Mouse (Mus musculus) liver, adult 2 months (tissue): ENCODE results near the gene Ankle1. TPM values are rescaled to one million over a fixed set of nuclear protein-coding genes. Genes with fewer than 3 reads are reported as not detected.

Experiments
- DNase-seq: peaks from one replicate; pipeline ENCODE4 v3.0.0-alpha.2; 2011; ENCODE audit warnings: low read depth, low spot score; ENCODE audit errors: extremely low read depth
- H3K27ac ChIP-seq: fragments of 200-500 bp; replicated peaks from 2 replicates; pipeline ENCODE4 v1.5.1; 2012; ENCODE audit warnings: low read depth, mild to moderate bottlenecking, control low read depth, inconsistent platforms, low read length; ENCODE audit not compliant: insufficient read depth
- H3K27me3 ChIP-seq: fragments of 200-500 bp; 2 replicates; pipeline ENCODE4 v1.6.1; 2012; ENCODE audit warnings: mild to moderate bottlenecking, moderate library complexity, low read length, inconsistent platforms; ENCODE audit not compliant: control insufficient read depth, insufficient read depth
- H3K36me3 ChIP-seq: fragments of 200-500 bp; 2 replicates; pipeline ENCODE4 v1.6.1; 2012; ENCODE audit warnings: low read length, inconsistent platforms; ENCODE audit not compliant: control insufficient read depth, insufficient read depth
- H3K4me1 ChIP-seq: fragments of 200-500 bp; 2 replicates; pipeline ENCODE4 v1.6.1; 2011; ENCODE audit warnings: low read length; ENCODE audit not compliant: control insufficient read depth, insufficient read depth
- H3K4me3 ChIP-seq: fragments of 200-500 bp; 2 replicates; pipeline ENCODE4 v1.5.1; 2011; ENCODE audit warnings: low read depth, mild to moderate bottlenecking, control low read depth, low read length, moderate library complexity; ENCODE audit not compliant: insufficient read depth
- H3K79me2 ChIP-seq: fragments of 200-500 bp; 2 replicates; pipeline ENCODE4 v1.6.1; 2012; ENCODE audit warnings: inconsistent platforms, mild to moderate bottlenecking, low read length, moderate library complexity; ENCODE audit not compliant: control insufficient read depth, insufficient read depth
- H3K9ac ChIP-seq: fragments of 200-500 bp; 2 replicates; pipeline ENCODE4 v1.6.1; 2012; ENCODE audit warnings: low read depth, mild to moderate bottlenecking, control low read depth, inconsistent platforms, low read length
- CTCF ChIP-seq: fragments of 200-500 bp; IDR thresholded peaks from 2 replicates; pipeline ENCODE4 v1.5.1; 2011; ENCODE audit warnings: low read depth, low read length, control low read depth
- POLR2A ChIP-seq: fragments of 200-500 bp; IDR thresholded peaks from 2 replicates; pipeline ENCODE4 v1.6.1; 2011; ENCODE audit warnings: low read length, control low read depth; ENCODE audit not compliant: insufficient read depth; ENCODE audit errors: extremely low read depth
- WGBS: fragments of 180-500 bp; shearing (Covaris S2); methylation state at CpG from one replicate; pipeline ENCODE4 v1.1.7; 2018; 5-methylcytosine and 5-hydroxymethylcytosine counted together
- polyA plus RNA-seq: library from polyadenylated mRNA; depleted of rRNA; stranded (reverse); fragments of >200 nt; gene quantifications from 2 replicates; pipeline ENCODE4 v1.2.3, GENCODE M21; 2012; rRNA removed
- total RNA-seq: library from RNA; depleted of rRNA; stranded (reverse); fragments of >200 nt; gene quantifications from 2 replicates; pipeline ENCODE4 v1.2.3, GENCODE M21; 2014; rRNA removed

The Ankle1 gene
- total RNA-seq (0.09 and 0.34 TPM in 2 replicates), polyA plus RNA-seq (0.11 and 0.22 TPM in 2 replicates)

- TF ChIP-seq CTCF: peak; percentile 83
- TF ChIP-seq POLR2A: peak; percentile 81
- peak within 1 kb of the TSS; percentile 62 for H3K27ac ChIP-seq
- 4% methylated on average over 33 of the region's 33 CpGs for WGBS
- peak within 1 kb of the TSS; percentile 39 for H3K9ac ChIP-seq
- peak; percentile 81 for DNase-seq
- H3K4me1 ChIP-seq: peaks cover 15% of the 10 kb centered on the region
- H3K27me3 ChIP-seq: no peaks in the 10 kb centered on the region
- H3K79me2 ChIP-seq: no peaks in the 10 kb centered on the region
- H3K4me3 ChIP-seq: peak within 1 kb of the TSS; percentile 25
- no peaks in the 10 kb centered on the region for H3K36me3 ChIP-seq
These were observed at the start of gene Ankle1 for GRCm38 (mm10) chr8:71405401-71406098. Gene Ankle1 (plus strand): TSS chr8:71406010.

- Histone ChIP-seq H3K4me3 (no peak overlapping the region), H3K4me1 (no peaks in the 10 kb centered on the region), H3K27ac (no peak overlapping the region), H3K79me2 (no peaks in the 10 kb centered on the region), H3K9ac (no peak overlapping the region), H3K27me3 (no peaks in the 10 kb centered on the region), H3K36me3 (peaks cover 1% of the 10 kb centered on the region; the same call in 1 of the 2 replicates)
- TF ChIP-seq CTCF: no peak
- no peak for TF ChIP-seq POLR2A
- DNase-seq: no peak
- WGBS: 84% methylated on average over 3 of the region's 3 CpGs
These were observed 47.8 kb upstream of the Ankle1 start for GRCm38 (mm10) chr8:71358026-71358425.

GRCm38 (mm10) chr8:71366771-71367528 is 38.9 kb upstream of the Ankle1 start, which contains the start of gene Use1:
Gene Use1 (plus strand): TSS chr8:71366848.
- Histone ChIP-seq H3K79me2 (peaks cover 3% of the 10 kb centered on the region; the same call in 1 of the 2 replicates), H3K36me3 (no peaks in the 10 kb centered on the region), H3K27me3 (no peaks in the 10 kb centered on the region), H3K9ac (peak within 1 kb of the TSS; percentile 80), H3K4me1 (peaks cover 8% of the 10 kb centered on the region), H3K4me3 (peak within 1 kb of the TSS; percentile 71), H3K27ac (peak within 1 kb of the TSS; percentile 83)
- WGBS: under 1% methylated on average over 56 of the region's 56 CpGs
- DNase-seq: peak; percentile 95
- TF ChIP-seq POLR2A (0 out of 2 replicates have a peak, but pooled peaks have one; percentile 36), CTCF (no peak)

- peak overlapping the region; percentile 71 for H3K4me3 ChIP-seq
- H3K36me3 ChIP-seq: no peaks in the 10 kb centered on the region
- TF ChIP-seq POLR2A (0 out of 2 replicates have a peak, but pooled peaks have one; percentile 1), CTCF (no peak)
- H3K79me2 ChIP-seq: peaks cover 3% of the 10 kb centered on the region; the same call in 1 of the 2 replicates
- DNase-seq: no peak
- peak overlapping the region; percentile 72 for H3K9ac ChIP-seq
- peak overlapping the region; percentile 65 for H3K27ac ChIP-seq
- 29% methylated on average over 17 of the region's 17 CpGs for WGBS
- peaks cover 10% of the 10 kb centered on the region for H3K4me1 ChIP-seq
- no peaks in the 10 kb centered on the region for H3K27me3 ChIP-seq
These were observed 38.2 kb upstream of the Ankle1 start for GRCm38 (mm10) chr8:71367529-71368176.

- Histone ChIP-seq H3K4me1 (peaks cover 12% of the 10 kb centered on the region), H3K27me3 (no peaks in the 10 kb centered on the region), H3K36me3 (no peaks in the 10 kb centered on the region), H3K27ac (no peak overlapping the region), H3K9ac (no peak overlapping the region), H3K79me2 (peaks cover 3% of the 10 kb centered on the region; the same call in 1 of the 2 replicates), H3K4me3 (no peak overlapping the region)
- no peak for TF ChIP-seq CTCF
- TF ChIP-seq POLR2A: no peak
- DNase-seq: no peak
These were observed 37.4 kb upstream of the Ankle1 start for GRCm38 (mm10) chr8:71368366-71368765.
